Mouse (Mus musculus): ENCODE measurements around the gene Nup107. TPM values are rescaled to one million over a fixed set of nuclear protein-coding genes. Genes with fewer than 3 reads are reported as not detected.
A peak's percentile ranks its signal among the peaks of the same experiment; 100 is the strongest.

The Nup107 gene
- total RNA-seq (2022): 10 to 100 TPM; 16.8 to 20.6 (median 18.3) TPM

DNA sequence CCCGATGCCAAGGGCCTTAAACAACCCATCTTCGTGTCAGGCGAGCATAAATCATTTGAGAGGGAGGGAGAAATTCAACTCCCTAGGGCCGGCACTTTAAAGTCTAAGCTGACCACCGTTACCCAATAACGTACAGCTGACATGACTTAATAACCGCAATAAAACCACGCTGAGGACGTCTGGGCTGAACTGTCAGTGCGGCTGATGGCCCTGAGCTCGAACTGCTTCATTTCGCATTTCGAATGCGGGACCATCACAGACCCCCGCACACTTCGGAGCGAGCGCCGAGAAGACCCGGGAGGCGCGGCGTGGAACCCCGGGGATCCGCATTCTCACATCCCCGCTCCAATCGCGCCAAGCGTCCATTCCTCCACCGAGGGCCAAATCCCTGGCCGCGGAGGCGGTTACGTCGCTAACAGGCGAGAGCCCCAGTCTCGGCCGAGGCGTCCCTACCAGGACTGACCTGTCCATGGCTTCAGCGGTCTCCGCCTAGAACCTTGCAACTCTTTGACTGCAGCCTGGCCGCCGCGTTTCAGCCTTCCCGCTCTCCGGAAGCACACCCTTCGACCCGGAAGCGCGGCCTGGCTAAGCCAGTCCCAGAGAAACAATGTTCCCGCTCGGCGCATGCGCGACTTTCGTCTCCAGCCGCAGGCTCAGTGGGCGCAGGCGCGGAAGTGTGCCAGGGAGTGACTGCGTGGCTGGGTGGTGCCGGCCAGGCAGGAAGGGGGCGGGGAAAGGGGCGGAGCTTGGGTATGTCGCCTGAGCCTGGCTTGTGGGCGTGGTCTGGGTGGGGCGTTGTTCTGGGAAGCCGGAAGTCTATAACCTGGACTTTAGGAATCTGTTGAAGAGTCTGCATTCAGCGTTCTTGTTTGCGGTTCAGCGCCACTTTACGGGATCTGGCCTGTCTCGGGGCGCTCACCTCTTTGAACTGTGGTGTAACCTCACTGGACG, at the start of gene Nup107:
Nup107 (minus strand) TSS at position 565 of the 951 bp plus-strand sequence.
- DNase-seq (ENCODE audit: low spot score in 2 of 2): peak; percentile 99 to 100

DNA sequence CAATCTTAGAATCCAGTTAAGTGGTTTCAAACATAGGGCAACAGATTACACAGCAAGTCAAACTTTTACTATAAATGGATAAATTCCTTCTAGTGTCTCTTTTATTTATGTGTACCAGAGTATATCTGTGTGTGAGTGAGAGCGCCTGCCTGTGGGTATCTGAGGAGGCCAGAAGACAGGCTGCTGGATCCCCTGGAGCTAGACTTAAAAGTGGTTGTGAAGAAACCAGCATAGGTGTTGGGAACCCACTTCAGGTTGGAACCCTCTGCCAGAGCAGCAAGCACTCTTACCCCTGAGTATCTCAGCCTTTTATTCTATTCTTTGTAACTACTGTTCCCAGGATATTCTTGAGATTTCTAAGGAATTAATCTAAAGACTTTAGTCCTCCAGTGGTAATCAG, 49.3 kb upstream of the Nup107 start:
- DNase-seq (ENCODE audit: low spot score in 2 of 2): no peak

DNA sequence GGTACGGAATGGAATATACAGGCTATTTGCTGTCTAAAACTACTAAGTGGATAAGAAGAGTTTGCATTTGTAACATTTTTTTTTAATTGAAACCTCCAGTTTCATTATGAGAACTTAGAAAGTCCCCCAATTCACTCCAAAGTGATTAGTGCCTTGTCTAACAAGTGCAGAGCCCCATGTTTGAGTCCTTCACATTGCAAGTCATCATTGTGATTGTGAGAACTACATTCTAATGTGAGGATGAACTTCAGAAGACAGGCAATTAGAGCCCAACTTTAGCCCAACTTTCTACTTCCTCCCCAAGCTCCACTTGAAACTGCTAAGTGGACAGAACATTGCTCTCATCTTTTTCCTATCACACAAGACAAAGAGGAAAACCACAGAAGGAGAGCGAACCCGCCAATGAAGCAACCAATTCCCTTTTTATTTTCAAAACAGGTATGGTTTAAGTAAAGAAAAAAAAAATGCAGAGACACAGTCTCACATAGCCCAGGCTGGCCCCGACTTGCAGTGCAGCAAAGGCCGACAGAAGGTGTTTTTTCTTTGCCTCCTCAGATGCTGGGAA, 48.0 kb upstream of the Nup107 start:
- DNase-seq (ENCODE audit: low spot score in 2 of 2): no peak

DNA sequence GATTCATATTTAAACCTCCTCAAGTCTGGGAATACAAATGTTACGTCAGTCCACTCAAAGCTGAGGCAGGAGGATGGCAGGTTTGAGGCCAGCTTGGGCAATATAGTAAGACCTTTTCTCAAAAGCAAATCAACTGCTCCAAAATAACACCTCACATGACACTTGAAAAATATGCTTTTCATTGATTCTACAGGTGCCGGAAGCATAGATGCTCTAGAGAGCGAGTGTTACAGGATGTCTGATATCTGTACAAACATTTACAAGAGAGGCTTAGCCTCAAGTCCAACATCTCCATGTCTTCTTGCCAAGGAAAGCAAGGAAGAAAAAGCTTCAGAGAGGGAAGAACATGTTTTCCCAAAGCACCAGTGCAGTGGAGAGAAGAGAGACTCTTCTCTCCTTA, 47.2 kb upstream of the Nup107 start:
- DNase-seq (ENCODE audit: low spot score in 2 of 2): no peak

- DNase-seq (ENCODE audit: low spot score in 2 of 2): no peak
Observed at GRCm38 (mm10) chr10:117838924-117839323, 46.4 kb upstream of the Nup107 start.

DNA sequence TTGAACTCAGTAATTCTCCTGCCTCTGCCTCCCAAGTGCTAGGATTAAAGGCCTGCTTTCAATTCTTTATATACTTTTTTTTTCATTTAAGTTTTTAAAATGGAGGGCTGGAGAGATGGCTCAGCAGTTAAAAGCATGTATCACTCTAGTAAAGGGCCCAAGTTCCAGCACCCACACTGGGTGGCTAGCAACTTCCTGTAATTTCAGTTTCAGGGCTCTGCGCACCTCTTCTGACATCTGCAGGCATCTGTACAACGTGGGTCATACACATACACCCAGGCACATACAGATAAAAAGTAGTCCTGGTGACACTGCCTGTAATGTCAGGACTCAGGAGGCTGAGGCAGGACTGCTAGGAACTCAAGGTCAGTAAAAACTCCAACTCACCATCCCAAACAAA, 43.8 kb upstream of the Nup107 start:
- no peak for DNase-seq (ENCODE audit: low spot score in 2 of 2)

GRCm38 (mm10) chr10:117835453-117835852, 42.9 kb upstream of the Nup107 start:
- no peak for DNase-seq (ENCODE audit: low spot score in 2 of 2)

DNA sequence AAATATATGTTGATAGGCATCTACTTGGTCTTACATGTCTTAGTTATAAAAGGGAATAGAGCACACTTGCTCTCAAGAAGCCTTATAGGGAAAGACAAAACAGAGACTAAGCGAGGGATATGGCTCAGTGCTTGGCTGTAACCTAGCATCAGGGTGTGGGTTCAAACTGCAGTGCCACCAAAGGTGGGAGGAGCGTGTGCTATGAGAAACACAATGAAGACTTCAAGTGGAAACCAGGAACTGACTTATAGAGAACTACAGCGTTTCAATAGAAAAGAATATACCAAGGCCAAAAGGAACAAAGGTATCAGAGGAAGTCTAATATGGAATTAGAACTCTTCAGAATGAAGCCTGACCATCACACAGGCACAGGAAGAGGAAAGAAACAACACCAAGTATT, 38.3 kb upstream of the Nup107 start:
- DNase-seq (ENCODE audit: low spot score in 2 of 2): no peak

DNA sequence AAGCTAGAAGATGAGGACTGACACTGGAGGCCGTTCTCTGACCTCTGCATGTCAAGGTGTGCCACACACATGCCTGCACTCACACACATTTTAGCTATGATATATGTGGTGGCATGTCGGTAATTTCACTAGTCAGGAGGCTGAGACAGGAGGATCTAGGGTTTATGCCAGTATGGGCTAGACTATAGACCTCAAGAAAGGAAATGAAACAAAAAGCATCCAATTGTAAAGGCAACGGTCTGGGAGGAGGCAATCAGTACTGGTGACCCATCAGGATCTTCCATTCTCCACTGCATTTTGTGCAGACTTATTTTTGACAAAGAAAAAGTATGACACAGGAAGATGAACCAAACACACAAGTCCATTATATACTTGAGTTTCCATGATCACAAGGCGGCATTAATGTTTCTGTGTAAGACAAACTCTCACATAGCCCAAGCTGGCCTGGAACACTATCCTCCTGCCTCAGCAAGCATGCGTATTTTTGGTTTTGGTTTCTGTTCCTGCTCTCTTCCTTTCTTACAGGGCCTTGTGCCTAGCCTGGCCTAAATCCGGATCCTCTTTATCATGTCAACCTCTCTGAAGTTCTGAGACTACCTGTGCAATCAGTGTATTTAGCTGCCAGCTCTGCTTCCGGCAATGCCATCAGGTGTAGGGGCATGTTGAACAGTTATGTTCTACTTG, 37.1 kb upstream of the Nup107 start:
- DNase-seq (ENCODE audit: low spot score in 2 of 2): no peak

- DNase-seq (ENCODE audit: low spot score in 2 of 2): no peak
Observed at GRCm38 (mm10) chr10:117829022-117829421, 36.5 kb upstream of the Nup107 start.

GRCm38 (mm10) chr10:117828536-117828935, 36.0 kb upstream of the Nup107 start:
- DNase-seq (ENCODE audit: low spot score in 2 of 2): no peak

- no peak for DNase-seq (ENCODE audit: low spot score in 2 of 2)
Observed at GRCm38 (mm10) chr10:117824647-117825046, 32.1 kb upstream of the Nup107 start.

DNA sequence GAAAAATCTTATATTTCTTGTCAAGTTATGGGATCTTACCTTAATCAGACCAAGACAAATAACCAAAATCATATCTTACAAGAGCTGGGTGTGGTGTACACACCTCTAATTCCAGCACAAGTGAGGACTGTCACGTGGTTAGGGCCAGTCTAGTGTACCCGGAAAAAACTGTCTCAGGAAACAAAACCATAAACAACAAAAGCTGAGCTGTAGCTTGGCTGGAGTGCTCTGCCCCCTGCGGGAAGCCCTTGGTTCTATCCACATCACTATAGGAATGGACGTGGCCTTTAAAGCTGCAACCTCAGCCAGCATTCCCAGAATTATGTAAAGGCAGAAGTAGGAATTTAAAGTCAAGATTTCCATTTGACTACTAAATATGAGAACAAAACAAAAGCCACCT, 31.6 kb upstream of the Nup107 start:
- no peak for DNase-seq (ENCODE audit: low spot score in 2 of 2)

DNA sequence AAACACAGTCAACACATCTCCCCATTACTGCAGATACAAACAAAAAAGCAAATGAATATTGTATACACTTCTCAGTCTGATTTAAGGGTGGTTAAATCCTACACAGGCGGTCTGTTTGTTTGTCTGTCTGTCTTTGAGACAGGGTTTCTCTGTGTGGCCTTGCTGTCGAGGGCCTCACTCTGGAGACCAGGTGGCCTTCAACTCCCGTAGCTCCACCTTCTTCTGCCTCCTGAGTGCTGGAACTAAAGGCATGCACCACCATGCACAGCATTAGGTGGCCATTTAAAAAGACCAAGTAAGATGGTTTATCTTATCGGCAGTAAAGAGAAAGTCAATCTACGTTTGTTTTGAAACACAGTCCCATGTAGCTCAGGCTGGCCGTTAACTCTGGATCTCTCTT, 30.8 kb upstream of the Nup107 start:
- no peak for DNase-seq (ENCODE audit: low spot score in 2 of 2)

DNA sequence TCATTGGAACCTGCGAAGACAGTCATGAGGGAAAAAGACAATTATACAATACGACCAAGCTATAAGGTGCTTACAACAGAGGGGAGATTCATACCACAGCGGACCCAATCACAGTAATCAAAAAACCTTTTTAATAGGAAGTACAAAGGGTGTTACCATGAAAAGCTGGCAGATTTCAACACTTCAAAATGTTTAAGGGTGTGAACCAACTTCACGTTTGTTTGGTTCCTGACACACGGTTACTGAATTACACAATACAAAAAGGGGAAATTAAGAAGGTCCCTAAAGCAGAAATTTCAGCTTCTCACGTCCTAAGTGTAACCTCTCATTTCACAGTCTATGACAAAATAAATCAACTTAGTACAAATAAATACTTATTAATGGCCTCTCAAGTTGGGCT, 26.1 kb upstream of the Nup107 start:
- no peak for DNase-seq (ENCODE audit: low spot score in 2 of 2)

- no peak for DNase-seq (ENCODE audit: low spot score in 2 of 2)
Observed at GRCm38 (mm10) chr10:117816721-117817120, 24.2 kb upstream of the Nup107 start.

DNA sequence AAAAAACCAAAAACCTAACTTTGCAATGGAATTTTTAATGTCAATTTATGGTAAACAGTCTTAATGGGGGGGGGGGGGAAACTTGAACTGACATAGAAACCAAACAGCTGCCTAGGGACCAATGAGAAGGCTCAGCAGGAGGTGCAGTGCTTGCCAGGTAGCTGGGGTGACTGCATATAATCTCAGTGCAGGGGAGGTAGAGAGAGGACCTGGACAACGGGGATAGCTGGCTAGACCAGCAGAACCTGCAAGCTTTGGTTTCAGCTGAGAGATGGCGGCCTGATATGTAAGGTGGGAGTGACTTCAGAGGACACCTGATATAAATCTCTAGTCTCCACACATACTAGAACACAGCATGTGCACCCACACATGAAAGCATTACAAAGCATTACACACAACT, 20.0 kb upstream of the Nup107 start:
- no peak for DNase-seq (ENCODE audit: low spot score in 2 of 2)

DNA sequence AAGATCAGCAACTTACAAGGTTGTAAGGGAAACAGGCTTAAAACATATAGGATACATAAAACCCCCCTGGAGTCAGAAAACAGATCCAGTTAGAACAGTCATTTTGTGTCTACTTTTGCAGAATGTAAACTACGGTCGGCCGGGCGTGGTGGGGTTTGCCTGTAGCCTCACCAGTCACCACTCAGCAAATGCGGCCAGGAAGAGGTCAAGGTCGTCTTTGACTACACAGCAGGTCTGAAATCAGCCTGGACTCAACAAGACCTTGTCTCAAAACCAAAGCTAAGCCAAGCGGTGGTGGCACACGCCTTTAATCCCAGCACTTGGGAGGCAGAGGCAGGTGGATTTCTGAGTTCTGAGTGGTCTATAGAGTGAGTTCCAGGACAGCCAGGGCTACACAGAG, 19.1 kb upstream of the Nup107 start:
- no peak for DNase-seq (ENCODE audit: low spot score in 2 of 2)

DNA sequence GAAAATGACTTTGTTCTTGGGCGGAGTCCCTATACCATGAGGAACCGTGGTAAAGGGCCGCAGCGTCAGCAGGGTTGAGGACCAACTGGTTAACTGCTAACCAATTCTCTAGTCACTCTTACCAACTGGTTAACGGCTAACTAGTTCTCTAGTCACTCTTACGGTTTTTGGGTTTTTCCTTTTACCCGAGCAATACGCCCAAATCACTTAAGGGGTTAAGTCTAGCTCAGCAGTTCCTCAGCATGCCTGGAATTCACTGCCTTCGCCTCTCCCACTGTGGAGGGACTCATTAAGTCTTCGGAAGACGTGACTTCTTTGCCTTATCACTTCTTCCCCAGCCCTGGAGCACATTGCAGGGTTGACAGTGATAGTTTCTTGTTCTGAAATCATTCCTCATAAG, 18.0 kb upstream of the Nup107 start:
- no peak for DNase-seq (ENCODE audit: low spot score in 2 of 2)

DNA sequence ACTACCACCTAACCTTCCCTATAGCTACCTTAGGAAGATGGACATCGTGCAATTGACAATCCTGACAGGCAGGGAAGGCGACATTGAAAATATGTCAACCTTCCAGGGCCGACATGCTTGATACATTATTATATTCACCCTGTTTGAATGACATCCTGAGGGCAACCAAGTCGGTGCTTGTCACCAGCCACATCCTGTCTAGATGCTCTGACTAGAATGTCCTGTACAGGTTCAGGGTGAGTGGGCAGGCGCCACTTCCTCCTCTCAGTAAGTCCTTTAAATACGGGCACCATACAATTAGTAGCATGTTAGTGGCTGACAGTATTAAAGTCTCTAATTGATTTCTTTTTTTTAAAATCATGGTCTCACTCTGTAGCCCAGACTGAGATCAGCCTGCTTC, 15.6 kb upstream of the Nup107 start:
- no peak for DNase-seq (ENCODE audit: low spot score in 2 of 2)

DNA sequence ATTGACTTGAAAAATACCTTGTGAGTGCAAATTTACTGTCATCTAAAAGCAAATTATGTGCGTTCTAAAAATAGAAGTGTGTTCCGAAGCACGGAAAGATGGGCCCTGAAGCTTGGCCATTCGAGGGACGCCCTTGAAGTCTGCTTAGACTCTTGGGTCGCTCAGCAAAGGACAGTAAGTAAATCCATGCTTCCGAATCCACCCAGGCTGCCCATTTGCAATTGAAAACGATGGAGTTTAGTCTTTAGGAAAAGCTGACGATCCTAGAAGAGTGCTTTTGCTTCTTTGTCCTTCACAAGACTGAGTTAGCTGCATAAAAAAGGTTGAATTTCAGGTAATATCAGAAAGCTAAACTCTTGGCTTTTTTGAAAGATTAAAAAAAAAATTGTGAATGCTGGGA, 13.4 kb upstream of the Nup107 start:
- no peak for DNase-seq (ENCODE audit: low spot score in 2 of 2)

Measured in layer of hippocampus, adult 8-10 months (tissue).